Mouse (Mus musculus) right cerebral cortex, postnatal 4 days (tissue): ENCODE results near the gene Gm21994.
"Not testable (repeated sequence)": the region's sequence is repeated elsewhere in the genome, so short reads cannot be mapped to it uniquely, and the experiment has no call there.

Experiments used
- DNase-seq: peaks from one replicate; pipeline ENCODE4 v3.0.0-alpha.2; 2022

Gene Gm21994

GRCm38 (mm10) chr2:150255491-150255890, at the start of gene Gm21994:
Gene Gm21994 (minus strand): TSS chr2:150255591.
- DNase-seq, result not testable (repeated sequence)

GRCm38 (mm10) chr2:150299096-150299495, 43.7 kb upstream of the Gm21994 start:
- DNase-seq, result no peak

DNA sequence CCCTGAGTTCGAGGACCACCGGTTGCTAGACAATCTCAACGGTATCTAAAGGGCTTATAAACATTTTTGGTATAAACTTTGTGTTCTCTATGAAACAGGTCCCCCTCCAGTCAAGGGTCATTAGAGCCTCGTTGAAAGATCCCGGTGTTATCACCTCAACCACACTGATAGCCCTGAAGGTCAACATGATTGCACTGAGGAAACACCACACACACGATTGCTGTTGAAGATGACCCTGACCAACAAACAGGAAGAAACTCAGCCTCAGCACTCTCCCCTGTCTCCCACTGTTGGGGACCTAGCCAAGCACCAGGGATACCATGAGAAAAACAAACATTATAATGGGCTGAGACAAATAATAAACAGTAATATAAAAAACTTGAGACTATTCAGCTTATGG, 38.3 kb upstream of the Gm21994 start:
- DNase-seq, result no peak

- not testable (repeated sequence) for DNase-seq
Observed at GRCm38 (mm10) chr2:150257291-150257690, 1.9 kb upstream of the Gm21994 start, which contains the start of gene Gm14124. Gene Gm14124 (plus strand): TSS chr2:150257517.

DNA sequence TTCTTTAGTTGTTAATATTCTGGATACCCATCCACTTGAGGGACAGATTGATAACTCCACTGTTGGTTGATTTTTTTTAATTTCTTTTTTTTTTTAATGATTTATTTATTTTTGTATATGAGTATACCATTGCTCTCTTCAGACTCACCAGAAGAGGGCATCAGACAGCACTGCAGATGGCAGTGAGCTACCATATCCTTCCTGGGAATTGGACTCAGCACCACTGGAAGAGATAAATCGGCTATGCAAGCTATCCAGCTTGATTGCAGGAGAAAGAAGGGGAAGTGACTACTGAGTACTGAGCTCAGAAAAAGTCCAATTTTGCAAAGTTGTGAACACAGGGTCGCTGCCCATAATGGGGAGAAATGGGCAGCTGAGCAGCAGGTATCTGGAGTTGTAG, 1.5 kb upstream of the Gm21994 start:
- DNase-seq, result not testable (repeated sequence)

DNA sequence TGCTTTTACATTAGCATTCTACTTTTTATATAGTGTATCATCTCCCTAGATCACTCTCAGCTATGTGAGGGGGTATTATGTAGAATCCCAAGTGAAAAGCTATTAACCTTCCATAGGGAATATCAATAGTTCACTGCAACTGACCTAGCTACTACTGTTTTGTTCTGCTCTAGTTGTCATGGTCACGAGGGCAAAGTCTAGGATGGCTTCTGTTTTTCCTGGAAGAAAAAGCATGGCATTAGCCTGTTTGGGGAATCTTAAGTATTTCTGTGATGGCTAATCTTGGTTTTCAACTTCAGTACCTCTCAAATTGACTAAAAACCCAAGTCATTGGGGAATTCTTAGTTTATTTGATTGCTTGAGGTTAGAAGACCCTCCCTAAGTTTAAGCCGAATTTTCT, 12.2 kb downstream of the Gm21994 start:
- no peak for DNase-seq

- not testable (repeated sequence) for DNase-seq
Observed at GRCm38 (mm10) chr2:150223263-150223662, 32.1 kb downstream of the Gm21994 start.

GRCm38 (mm10) chr2:150218363-150218725, 37.0 kb downstream of the Gm21994 start:
- DNase-seq, result not testable (repeated sequence)

- DNase-seq, result peak; percentile 57
Observed at GRCm38 (mm10) chr2:150217600-150218362, 37.6 kb downstream of the Gm21994 start, which contains the start of gene Zfp937. Gene Zfp937 (plus strand): TSS chr2:150218073.
